Mouse (Mus musculus): ENCODE measurements around the gene Tas1r2.

The Tas1r2 gene

DNA sequence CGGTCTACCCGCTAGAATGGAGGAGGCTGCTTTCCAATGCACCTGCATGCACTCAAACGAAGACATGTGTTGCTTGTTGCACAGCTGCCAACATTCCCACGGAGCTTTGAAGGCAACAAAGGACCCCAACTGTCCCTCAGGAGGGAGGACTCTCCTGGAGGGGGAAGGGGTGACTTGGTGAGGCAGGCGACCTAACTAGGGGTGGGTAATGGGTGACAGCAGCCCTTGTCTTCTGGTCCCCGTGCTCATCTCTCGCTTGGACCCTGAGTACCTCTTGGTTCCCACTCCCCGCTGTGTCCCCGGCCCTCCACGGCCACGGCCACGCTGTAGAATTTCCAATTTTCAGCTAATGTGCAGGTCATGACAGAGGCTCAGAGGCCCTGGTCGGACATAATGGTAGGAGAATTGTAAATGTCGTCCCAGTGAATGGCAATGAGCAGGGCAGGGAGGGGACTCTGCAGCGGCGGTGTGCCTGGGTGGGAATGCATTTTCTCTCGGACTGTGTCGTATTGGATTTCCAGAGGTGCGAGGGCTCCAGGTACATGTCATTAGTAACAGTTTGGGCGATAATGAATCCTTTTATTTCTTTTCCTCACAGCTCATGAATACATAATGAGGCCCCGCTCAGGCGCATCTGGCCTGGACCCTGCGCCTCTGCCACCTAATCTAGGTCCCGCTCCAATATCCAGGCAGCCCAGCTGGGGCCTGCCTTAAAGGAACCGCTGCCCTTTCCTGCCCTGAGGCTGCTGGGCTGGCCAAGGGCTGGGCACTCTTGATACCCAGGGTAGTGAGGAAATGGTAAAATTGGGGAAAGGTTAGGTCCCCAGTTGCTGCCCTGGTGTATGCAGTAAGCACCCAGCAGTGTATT, 57.4 kb downstream of the Tas1r2 start:
- no peak for DNase-seq

GRCm38 (mm10) chr4:139715241-139715932, 62.0 kb downstream of the Tas1r2 start:
- DNase-seq: no peak

- DNase-seq: no peak
Measured at GRCm38 (mm10) chr4:139716477-139717169, 63.3 kb downstream of the Tas1r2 start.

DNA sequence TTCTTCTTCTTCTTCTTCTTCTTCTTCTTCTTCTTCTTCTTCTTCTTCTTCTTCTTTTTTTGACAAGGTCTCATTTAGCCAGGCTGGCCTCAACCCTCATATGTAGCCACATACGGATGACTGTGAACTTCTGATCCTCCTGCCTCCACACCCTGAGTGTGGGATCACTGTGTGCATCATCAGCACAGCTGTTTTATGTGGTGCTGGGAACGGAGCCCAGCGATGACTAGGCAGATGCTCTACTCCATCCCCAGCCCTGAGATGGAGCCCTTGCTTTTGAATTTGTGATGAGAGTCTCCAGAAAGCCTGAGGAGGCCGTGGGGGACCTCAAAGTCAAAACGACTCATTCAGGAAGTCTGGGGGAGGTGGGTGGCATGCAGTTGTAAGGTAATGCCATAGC, 65.6 kb downstream of the Tas1r2 start:
- no peak for DNase-seq
